Mouse (Mus musculus) heart, postnatal 0 days (tissue): ENCODE data around the gene Fbf1.

Experiments
- CTCF ChIP-seq: IDR thresholded peaks from 2 replicates; pipeline ENCODE4 v1.5.1; 2016; ENCODE audit warnings: antibody characterized with exemption, control low read depth, low read depth
- EP300 ChIP-seq: IDR thresholded peaks from 2 replicates; pipeline ENCODE4 v1.6.1; 2016; ENCODE audit warnings: antibody characterized with exemption, low read depth

DNA sequence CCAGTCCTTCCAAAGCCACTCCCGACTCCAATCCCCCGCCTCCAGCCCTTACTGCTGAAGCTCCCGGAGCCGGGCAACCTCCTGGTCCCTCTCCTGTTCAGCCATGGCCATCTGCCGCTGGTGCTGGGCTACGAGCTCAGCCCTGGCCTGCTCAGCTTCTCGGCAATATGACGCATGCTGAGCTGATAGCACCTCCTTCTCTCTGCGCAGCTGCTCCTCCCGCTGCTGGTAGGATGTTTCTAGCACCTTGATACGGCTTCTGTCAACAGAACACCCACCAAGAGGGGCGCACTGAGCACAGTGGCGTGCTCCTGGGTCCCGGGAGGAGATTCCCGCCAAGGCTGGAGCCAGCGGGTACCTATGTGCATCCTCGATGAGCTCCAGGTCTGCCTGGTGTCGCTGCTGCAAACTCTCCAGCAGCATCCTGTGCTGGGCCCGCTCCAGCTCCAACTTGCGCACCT is 19.2 kb downstream of the Fbf1 start:
- TF ChIP-seq EP300, result no peak
- no peak for TF ChIP-seq CTCF
